Mouse (Mus musculus): ENCODE results near the gene Otud7b.

DNA sequence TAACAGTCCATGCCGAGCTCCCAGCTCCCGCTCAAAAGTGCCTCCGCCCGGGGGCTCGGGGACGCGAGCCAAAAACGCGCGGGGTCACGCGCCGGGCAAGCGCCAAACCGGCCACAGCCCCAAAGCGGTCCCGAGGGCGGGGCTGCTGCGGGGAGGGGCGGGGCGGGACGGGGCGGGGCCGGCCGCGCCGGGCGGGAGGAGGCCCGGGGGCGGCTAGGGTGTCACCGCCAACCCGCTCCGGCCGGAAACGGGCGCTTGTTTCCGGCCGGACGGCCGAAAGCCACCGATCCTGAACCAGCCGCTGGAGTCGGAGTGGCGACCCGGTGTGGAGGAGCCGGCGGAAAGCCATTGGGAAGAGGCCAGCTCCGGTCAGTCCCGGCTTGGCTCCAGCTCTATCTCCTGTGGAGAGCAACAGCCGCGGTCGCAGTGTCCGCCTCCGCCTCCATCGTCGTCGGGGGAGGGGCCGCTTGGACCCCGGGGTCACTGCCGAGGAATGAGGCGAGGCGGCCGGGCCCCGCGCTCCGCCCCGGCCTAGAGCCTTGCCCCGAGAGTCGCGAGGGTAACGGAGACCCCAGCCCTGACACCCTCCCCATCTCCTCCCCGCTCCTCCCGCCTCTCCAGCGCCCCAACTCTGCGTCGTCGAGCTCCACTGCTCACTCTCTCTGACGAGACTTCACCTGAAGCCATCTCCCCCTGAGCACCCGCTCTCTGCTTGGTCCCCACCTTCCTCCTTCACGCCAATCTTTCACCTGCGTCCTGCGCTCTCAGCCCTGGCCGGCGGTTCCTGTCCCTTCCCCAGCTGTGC lies at the start of gene Otud7b:
- TF ChIP-seq CTCF (IDR thresholded peaks at IDR 0.05; ENCODE audit: borderline replicate concordance, extremely low read depth, insufficient read depth, insufficient read length) (no peak), POLR2A (IDR thresholded peaks at IDR 0.05; ENCODE audit: borderline replicate concordance, extremely low read depth, insufficient read depth, insufficient read length, poor library complexity, severe bottlenecking) (peak; percentile 35; the same call in 1 of the 2 replicates)

Data from brain, embryonic 14.5 days (tissue).